Mouse (Mus musculus): ENCODE measurements around the gene Itgb4. TPM values are rescaled to one million over a fixed set of nuclear protein-coding genes. Genes with fewer than 3 reads are reported as not detected.
A peak's percentile ranks its signal among the peaks of the same experiment; 100 is the strongest.

Itgb4 gene
- polyA plus RNA-seq, 1 experiment, result 2.1 TPM

- TF ChIP-seq POLR2A (IDR thresholded peaks at IDR 0.05; ENCODE audit: borderline replicate concordance, extremely low read depth, insufficient read depth, insufficient read length, poor library complexity, severe bottlenecking) (no peak), CTCF (IDR thresholded peaks at IDR 0.05; ENCODE audit: borderline replicate concordance, extremely low read depth, insufficient read depth, insufficient read length) (no peak)
- DNase-seq (ENCODE audit: low read depth), result no peak
Measured at GRCm38 (mm10) chr11:115971016-115971415, 3.5 kb upstream of the Itgb4 start.

GRCm38 (mm10) chr11:115975083-115975420 lies 543 bp downstream of the Itgb4 start:
- peak; percentile 35 for DNase-seq (ENCODE audit: low read depth)
- no peak for TF ChIP-seq POLR2A (IDR thresholded peaks at IDR 0.05; ENCODE audit: borderline replicate concordance, extremely low read depth, insufficient read depth, insufficient read length, poor library complexity, severe bottlenecking)
- TF ChIP-seq CTCF (IDR thresholded peaks at IDR 0.05; ENCODE audit: borderline replicate concordance, extremely low read depth, insufficient read depth, insufficient read length), result no peak

- no peak for DNase-seq (ENCODE audit: low read depth)
- TF ChIP-seq POLR2A (IDR thresholded peaks at IDR 0.05; ENCODE audit: borderline replicate concordance, extremely low read depth, insufficient read depth, insufficient read length, poor library complexity, severe bottlenecking), result no peak
Measured at GRCm38 (mm10) chr11:115975544-115975943, 1.0 kb downstream of the Itgb4 start.

- DNase-seq (ENCODE audit: low read depth), result no peak
- no peak for TF ChIP-seq POLR2A (IDR thresholded peaks at IDR 0.05; ENCODE audit: borderline replicate concordance, extremely low read depth, insufficient read depth, insufficient read length, poor library complexity, severe bottlenecking)
- TF ChIP-seq CTCF (IDR thresholded peaks at IDR 0.05; ENCODE audit: borderline replicate concordance, extremely low read depth, insufficient read depth, insufficient read length), result no peak
Measured at GRCm38 (mm10) chr11:115982472-115982871, 8.0 kb downstream of the Itgb4 start.

GRCm38 (mm10) chr11:115983291-115983690 lies 8.8 kb downstream of the Itgb4 start:
- TF ChIP-seq POLR2A (IDR thresholded peaks at IDR 0.05; ENCODE audit: borderline replicate concordance, extremely low read depth, insufficient read depth, insufficient read length, poor library complexity, severe bottlenecking) (no peak), CTCF (IDR thresholded peaks at IDR 0.05; ENCODE audit: borderline replicate concordance, extremely low read depth, insufficient read depth, insufficient read length) (no peak)
- DNase-seq (ENCODE audit: low read depth), result no peak

- DNase-seq (ENCODE audit: low read depth), result no peak
- TF ChIP-seq POLR2A (IDR thresholded peaks at IDR 0.05; ENCODE audit: borderline replicate concordance, extremely low read depth, insufficient read depth, insufficient read length, poor library complexity, severe bottlenecking), result no peak
- no peak for TF ChIP-seq CTCF (IDR thresholded peaks at IDR 0.05; ENCODE audit: borderline replicate concordance, extremely low read depth, insufficient read depth, insufficient read length)
Measured at GRCm38 (mm10) chr11:115989686-115990085, 15.2 kb downstream of the Itgb4 start.

- TF ChIP-seq CTCF (IDR thresholded peaks at IDR 0.05; ENCODE audit: borderline replicate concordance, extremely low read depth, insufficient read depth, insufficient read length) (no peak), POLR2A (IDR thresholded peaks at IDR 0.05; ENCODE audit: borderline replicate concordance, extremely low read depth, insufficient read depth, insufficient read length, poor library complexity, severe bottlenecking) (no peak)
- no peak for DNase-seq (ENCODE audit: low read depth)
Measured at GRCm38 (mm10) chr11:115992098-115992497, 17.6 kb downstream of the Itgb4 start.

- TF ChIP-seq POLR2A (IDR thresholded peaks at IDR 0.05; ENCODE audit: borderline replicate concordance, extremely low read depth, insufficient read depth, insufficient read length, poor library complexity, severe bottlenecking), result no peak
- TF ChIP-seq CTCF (IDR thresholded peaks at IDR 0.05; ENCODE audit: borderline replicate concordance, extremely low read depth, insufficient read depth, insufficient read length), result no peak
Measured at GRCm38 (mm10) chr11:115995256-115995655, 20.7 kb downstream of the Itgb4 start.

GRCm38 (mm10) chr11:115997047-115997446 lies 22.5 kb downstream of the Itgb4 start:
- DNase-seq (ENCODE audit: low read depth), result no peak
- TF ChIP-seq POLR2A (IDR thresholded peaks at IDR 0.05; ENCODE audit: borderline replicate concordance, extremely low read depth, insufficient read depth, insufficient read length, poor library complexity, severe bottlenecking), result no peak
- TF ChIP-seq CTCF (IDR thresholded peaks at IDR 0.05; ENCODE audit: borderline replicate concordance, extremely low read depth, insufficient read depth, insufficient read length), result no peak

More at GRCm38 (mm10) chr11:115995256-115995655, 20.7 kb downstream of the Itgb4 start:
- no peak for DNase-seq (ENCODE audit: low read depth)

- no peak for DNase-seq (ENCODE audit: low read depth)
- no peak for TF ChIP-seq POLR2A (IDR thresholded peaks at IDR 0.05; ENCODE audit: borderline replicate concordance, extremely low read depth, insufficient read depth, insufficient read length, poor library complexity, severe bottlenecking)
- TF ChIP-seq CTCF (IDR thresholded peaks at IDR 0.05; ENCODE audit: borderline replicate concordance, extremely low read depth, insufficient read depth, insufficient read length), result no peak
Measured at GRCm38 (mm10) chr11:115997662-115998061, 23.2 kb downstream of the Itgb4 start.

GRCm38 (mm10) chr11:115999027-115999426 lies 24.5 kb downstream of the Itgb4 start:
- TF ChIP-seq POLR2A (IDR thresholded peaks at IDR 0.05; ENCODE audit: borderline replicate concordance, extremely low read depth, insufficient read depth, insufficient read length, poor library complexity, severe bottlenecking) (no peak), CTCF (IDR thresholded peaks at IDR 0.05; ENCODE audit: borderline replicate concordance, extremely low read depth, insufficient read depth, insufficient read length) (no peak)
- no peak for DNase-seq (ENCODE audit: low read depth)

GRCm38 (mm10) chr11:115999538-116000143 lies 25.1 kb downstream of the Itgb4 start:
- peak; percentile 78 for DNase-seq (ENCODE audit: low read depth)
- TF ChIP-seq CTCF (IDR thresholded peaks at IDR 0.05; ENCODE audit: borderline replicate concordance, extremely low read depth, insufficient read depth, insufficient read length) (peak; percentile 73; the same call in 1 of the 2 replicates), POLR2A (IDR thresholded peaks at IDR 0.05; ENCODE audit: borderline replicate concordance, extremely low read depth, insufficient read depth, insufficient read length, poor library complexity, severe bottlenecking) (no peak)
